Mouse (Mus musculus) hindbrain, embryonic 15.5 days (tissue): ENCODE results near the gene Scamp2. TPM values are rescaled to one million over a fixed set of nuclear protein-coding genes. Genes with fewer than 3 reads are reported as not detected.

Experiments used
- ATAC-seq: fragments of 200-750 bp; cut with Nextera tagmentation; 2 replicates; pipeline ENCODE4 v1.8.0; 2017; ENCODE audit warnings: low read depth, moderate number of reproducible peaks, moderate TSS enrichment; ENCODE audit not compliant: low FRiP score
- H3K27ac ChIP-seq: fragments of 300-500 bp; sonication (generic); replicated peaks from 2 replicates; pipeline ENCODE4 v1.5.1; 2015; ENCODE audit warnings: mild to moderate bottlenecking, inconsistent platforms
- H3K27me3 ChIP-seq: fragments of 300-500 bp; sonication (generic); 2 replicates; pipeline ENCODE4 v1.6.1; 2015; ENCODE audit warnings: control low read depth, inconsistent platforms
- H3K36me3 ChIP-seq: fragments of 300-500 bp; sonication (generic); 2 replicates; pipeline ENCODE4 v1.6.1; 2015; ENCODE audit warnings: control low read depth, inconsistent platforms
- H3K4me1 ChIP-seq: fragments of 300-500 bp; sonication (generic); replicated peaks from 2 replicates; pipeline ENCODE4 v1.6.1; 2015; ENCODE audit warnings: control low read depth, inconsistent platforms
- H3K4me2 ChIP-seq: fragments of 300-500 bp; sonication (generic); 2 replicates; pipeline ENCODE4 v1.6.1; 2015; ENCODE audit warnings: moderate library complexity, mild to moderate bottlenecking, inconsistent platforms
- H3K4me3 ChIP-seq: fragments of 300-500 bp; sonication (generic); 2 replicates; pipeline ENCODE4 v1.5.1; 2015; ENCODE audit warnings: mild to moderate bottlenecking, inconsistent platforms
- H3K9ac ChIP-seq: fragments of 300-500 bp; sonication (generic); 2 replicates; pipeline ENCODE4 v1.6.1; 2015; ENCODE audit warnings: inconsistent platforms
- H3K9me3 ChIP-seq: fragments of 300-500 bp; sonication (generic); 2 replicates; pipeline ENCODE4 v1.6.1; 2016; ENCODE audit warnings: control low read depth, inconsistent platforms
- WGBS: fragments of 180-500 bp; shearing (Covaris S2); methylation state at CpG from one replicate; pipeline ENCODE4 v1.1.7; 2015; 5-methylcytosine and 5-hydroxymethylcytosine counted together
- polyA plus RNA-seq: library from polyadenylated mRNA; unstranded; fragments of >200 nt; fragmentation: Nextera tagmentation; extraction: Ambion mirVana; gene quantifications from 2 replicates; pipeline ENCODE4 v1.2.1, GENCODE M21; 2015

Gene Scamp2
- polyA plus RNA-seq, 1 experiment from 2014 or later, result 48.9 TPM

DNA sequence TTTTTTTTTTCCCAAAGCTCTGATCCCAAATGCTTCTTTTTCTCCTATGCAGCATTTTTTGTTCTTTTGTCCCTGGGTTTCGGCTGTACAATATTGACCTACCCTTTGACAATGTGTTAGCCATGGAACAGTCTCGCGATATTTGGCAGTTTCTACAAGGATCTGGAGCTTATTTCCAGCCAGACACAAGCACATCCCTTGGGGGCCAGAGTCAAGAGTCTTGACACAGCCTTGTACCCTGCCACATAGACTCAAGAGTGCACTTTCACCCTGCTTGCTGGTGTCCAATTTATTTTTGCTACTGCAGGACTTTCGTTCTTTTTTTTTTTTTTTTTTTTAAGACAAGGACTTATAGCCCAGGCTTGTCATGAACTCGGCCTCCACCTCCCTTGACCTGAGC lies 24.4 kb upstream of the Scamp2 start:
- Histone ChIP-seq H3K27me3 (no peaks in the 10 kb centered on the region), H3K4me3 (0 out of 2 replicates have a peak overlapping the region, but pooled peaks have one; percentile 75), H3K36me3 (peaks cover 46% of the 10 kb centered on the region), H3K9ac (peak overlapping the region; percentile 90; the same call in 1 of the 2 replicates), H3K27ac (peak overlapping the region; percentile 92; the same call in 1 of the 2 replicates), H3K4me2 (peak overlapping the region; percentile 79), H3K9me3 (no peaks in the 10 kb centered on the region), H3K4me1 (peaks cover 23% of the 10 kb centered on the region)
- ATAC-seq, result no peak
- WGBS, result 87% methylated on average over 5 of the region's 5 CpGs

DNA sequence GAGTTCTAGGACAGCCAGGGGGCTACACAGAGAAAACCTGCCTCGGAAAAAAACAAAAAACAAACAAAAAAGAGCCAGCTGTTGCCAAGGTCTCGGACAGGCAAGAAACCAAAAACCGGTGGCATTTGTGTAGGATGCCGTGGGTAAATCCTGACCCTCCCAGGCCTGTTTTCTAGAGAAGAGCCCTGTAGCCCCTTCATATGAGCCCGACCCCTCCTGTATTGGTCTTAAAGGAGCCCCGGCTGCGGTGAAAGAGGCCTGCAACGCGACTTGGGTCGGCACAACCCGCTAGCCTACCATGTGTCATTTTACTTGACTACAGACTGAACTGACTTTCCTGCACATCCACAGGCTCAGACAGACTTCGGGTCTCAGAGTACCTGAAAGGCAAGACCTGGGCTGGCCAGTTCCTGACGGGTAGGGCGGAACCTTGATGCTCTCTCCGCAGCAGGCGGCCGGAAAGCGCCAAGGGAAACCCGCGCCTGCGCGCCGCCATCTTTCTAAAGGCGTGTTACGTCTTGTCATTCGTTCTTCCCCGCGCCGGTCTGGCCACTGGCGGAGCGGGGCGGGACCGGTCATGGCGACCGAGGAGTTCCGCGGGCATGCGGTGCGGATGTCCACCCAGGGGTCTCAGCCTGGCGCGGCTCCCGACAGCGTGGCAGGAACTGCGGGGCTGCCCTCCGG lies 23.6 kb upstream of the Scamp2 start, which contains the start of gene Fam219b:
Fam219b (plus strand) TSS at position 485 of the 684 bp plus-strand sequence.
- 1% methylated on average over 45 of the region's 45 CpGs for WGBS
- Histone ChIP-seq H3K4me1 (peaks cover 23% of the 10 kb centered on the region), H3K9ac (peak within 1 kb of the TSS; percentile 90), H3K27me3 (no peaks in the 10 kb centered on the region), H3K4me3 (peak within 1 kb of the TSS; percentile 75), H3K27ac (peak within 1 kb of the TSS; percentile 92), H3K36me3 (peaks cover 40% of the 10 kb centered on the region), H3K9me3 (no peaks in the 10 kb centered on the region), H3K4me2 (peak within 1 kb of the TSS; percentile 79)
- ATAC-seq, result peak; percentile 91

DNA sequence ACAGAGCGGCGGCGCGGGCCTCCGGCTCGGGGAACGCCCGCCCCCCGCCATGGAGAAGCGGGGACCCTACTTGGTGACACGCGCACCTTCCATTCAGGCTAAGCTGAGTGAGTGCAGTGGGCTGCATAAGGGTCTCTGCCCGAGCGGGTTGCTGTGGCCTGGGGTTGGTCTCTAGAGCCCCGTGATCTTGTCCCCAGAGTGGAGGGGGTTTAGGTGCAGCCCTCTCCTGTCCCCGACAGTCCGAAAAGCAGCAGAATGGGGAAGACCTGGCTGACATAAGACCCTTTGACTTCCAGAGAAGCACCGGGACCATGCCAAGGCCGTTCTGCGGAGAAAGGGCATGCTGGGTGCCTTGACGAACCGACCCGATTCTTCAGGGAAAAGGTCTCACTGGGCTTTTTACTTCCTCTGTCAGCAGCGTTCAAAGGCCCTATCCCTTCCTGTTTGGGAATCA lies 23.0 kb upstream of the Scamp2 start:
- peak overlapping the region; percentile 92 for H3K27ac ChIP-seq
- H3K27me3 ChIP-seq, result no peaks in the 10 kb centered on the region
- H3K36me3 ChIP-seq, result peaks cover 40% of the 10 kb centered on the region
- H3K4me1 ChIP-seq, result peaks cover 23% of the 10 kb centered on the region
- ATAC-seq, result peak; percentile 83
- peak overlapping the region; percentile 90 for H3K9ac ChIP-seq
- peak overlapping the region; percentile 79 for H3K4me2 ChIP-seq
- WGBS, result 0% methylated on average over 24 of the region's 24 CpGs
- H3K4me3 ChIP-seq, result peak overlapping the region; percentile 75
- H3K9me3 ChIP-seq, result no peaks in the 10 kb centered on the region

DNA sequence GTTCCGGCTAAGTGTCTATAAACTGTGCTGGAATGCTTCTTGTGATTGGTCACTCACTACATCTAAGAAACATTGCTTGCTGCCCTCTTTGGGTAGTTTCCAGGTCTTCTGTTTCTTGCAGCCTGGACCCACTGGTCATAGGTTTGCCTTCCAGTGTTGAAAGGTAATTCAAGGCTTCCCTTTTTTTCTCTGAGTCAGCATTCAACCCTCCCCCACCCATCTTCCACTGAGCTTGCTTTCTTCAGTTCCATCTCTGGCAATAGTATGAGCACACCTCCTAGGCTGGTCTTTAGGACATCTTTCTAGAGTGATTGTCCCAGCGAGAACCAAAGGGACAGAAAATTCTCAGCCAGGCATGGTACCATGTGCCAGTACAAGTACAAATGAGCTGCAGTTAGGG lies 21.2 kb upstream of the Scamp2 start:
- H3K4me1 ChIP-seq, result peaks cover 24% of the 10 kb centered on the region
- no peak for ATAC-seq
- no peak overlapping the region for H3K4me3 ChIP-seq
- no peaks in the 10 kb centered on the region for H3K9me3 ChIP-seq
- no peak overlapping the region for H3K27ac ChIP-seq
- WGBS, result 92% methylated on average over 2 of the region's 2 CpGs
- peaks cover 41% of the 10 kb centered on the region for H3K36me3 ChIP-seq
- no peak overlapping the region for H3K4me2 ChIP-seq
- no peaks in the 10 kb centered on the region for H3K27me3 ChIP-seq
- no peak overlapping the region for H3K9ac ChIP-seq

DNA sequence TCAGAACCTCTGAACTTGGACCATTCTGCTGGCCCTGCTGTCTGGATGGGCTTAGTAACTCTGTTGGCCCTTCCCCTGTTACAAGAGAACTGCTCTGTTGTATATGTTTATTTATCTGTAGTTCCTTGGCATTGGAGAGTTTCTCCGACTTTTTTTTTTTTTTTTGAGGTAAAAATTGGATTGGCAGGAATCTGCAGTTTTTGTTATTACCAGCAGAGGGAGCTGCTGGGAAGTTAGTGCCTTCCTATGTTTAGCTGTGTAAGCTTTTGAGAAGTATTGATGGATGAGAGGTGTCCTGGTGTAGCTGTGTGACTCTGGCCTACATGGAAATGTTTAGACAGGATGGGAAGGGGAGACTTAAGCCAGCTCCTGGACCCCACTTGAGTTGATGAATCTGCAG lies 19.4 kb upstream of the Scamp2 start:
- WGBS, result 6% methylated on average over 1 of the region's 1 CpGs
- Histone ChIP-seq H3K27ac (0 out of 2 replicates have a peak overlapping the region, but pooled peaks have one; percentile 29), H3K9me3 (no peaks in the 10 kb centered on the region), H3K4me3 (no peak overlapping the region), H3K27me3 (no peaks in the 10 kb centered on the region), H3K36me3 (peaks cover 51% of the 10 kb centered on the region), H3K4me1 (peaks cover 29% of the 10 kb centered on the region), H3K9ac (no peak overlapping the region), H3K4me2 (no peak overlapping the region)
- no peak for ATAC-seq

DNA sequence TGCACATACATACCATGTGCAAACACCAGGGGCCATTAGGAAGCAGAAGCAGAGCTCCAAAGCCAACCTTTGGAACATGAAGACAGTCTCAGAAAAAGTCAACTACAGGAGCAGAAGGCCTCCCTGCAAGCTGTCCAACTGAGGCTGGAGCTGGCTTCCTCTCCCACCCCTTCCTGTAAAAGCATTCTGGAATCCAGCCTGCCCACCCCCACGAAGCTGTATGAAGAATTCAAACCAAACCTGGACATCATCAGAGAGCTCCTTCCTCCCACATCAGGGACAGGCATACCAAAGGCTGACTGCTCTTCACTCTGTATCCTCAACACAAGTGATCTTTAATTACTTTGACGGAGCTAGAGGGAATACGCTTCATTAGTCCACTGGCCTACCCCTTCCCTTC lies 16.8 kb upstream of the Scamp2 start:
- peaks cover 16% of the 10 kb centered on the region for H3K4me1 ChIP-seq
- ATAC-seq, result no peak
- no peak overlapping the region for H3K4me2 ChIP-seq
- no peak overlapping the region for H3K4me3 ChIP-seq
- no peaks in the 10 kb centered on the region for H3K27me3 ChIP-seq
- H3K9ac ChIP-seq, result no peak overlapping the region
- peaks cover 67% of the 10 kb centered on the region for H3K36me3 ChIP-seq
- H3K9me3 ChIP-seq, result no peaks in the 10 kb centered on the region
- no peak overlapping the region for H3K27ac ChIP-seq
- 83% methylated on average over 3 of the region's 3 CpGs for WGBS

DNA sequence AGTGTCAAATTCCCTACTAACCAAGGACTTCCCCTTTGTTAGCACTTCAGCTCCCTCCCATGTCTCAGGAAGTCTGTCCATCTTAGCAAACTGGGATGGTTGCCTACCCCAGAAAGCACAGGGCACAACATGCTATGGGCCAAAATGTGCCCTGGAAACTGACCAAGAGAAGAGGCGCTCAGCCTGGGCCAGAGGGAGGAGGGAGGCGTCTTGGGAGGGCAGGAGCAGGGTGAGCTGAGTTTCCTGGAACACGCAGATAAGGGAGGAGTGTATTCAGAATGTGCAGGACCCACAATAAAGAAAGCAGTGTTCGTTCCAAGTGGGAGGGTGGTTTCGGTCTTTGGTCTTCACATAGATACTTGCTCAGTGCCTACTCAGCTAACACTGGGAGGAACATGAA lies 13.5 kb upstream of the Scamp2 start:
- Histone ChIP-seq H3K4me3 (no peak overlapping the region), H3K27me3 (no peaks in the 10 kb centered on the region), H3K27ac (no peak overlapping the region), H3K4me2 (no peak overlapping the region), H3K9me3 (no peaks in the 10 kb centered on the region), H3K9ac (no peak overlapping the region), H3K4me1 (peaks cover 29% of the 10 kb centered on the region), H3K36me3 (peaks cover 64% of the 10 kb centered on the region)
- ATAC-seq, result no peak
- 87% methylated on average over 5 of the region's 5 CpGs for WGBS

DNA sequence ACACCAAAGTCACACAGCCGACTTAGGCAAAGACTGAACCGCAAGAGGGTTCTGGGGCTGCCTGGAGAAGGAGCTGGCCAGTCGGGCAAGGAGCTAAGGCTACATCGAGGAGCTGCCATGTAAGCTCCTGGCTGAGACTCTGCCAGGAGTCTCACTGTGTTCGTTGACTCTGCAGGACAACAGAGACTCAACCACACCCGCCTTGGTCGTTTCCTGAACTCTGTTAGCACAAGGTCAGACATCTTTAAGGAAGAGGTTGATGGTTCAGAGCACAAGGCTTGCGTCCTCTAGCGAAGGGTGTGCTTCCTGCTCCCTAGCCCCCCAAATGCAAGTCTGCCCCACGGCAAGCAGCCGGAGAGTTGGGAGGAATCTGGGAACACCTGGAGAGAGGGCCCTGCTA lies 12.9 kb upstream of the Scamp2 start:
- Histone ChIP-seq H3K9me3 (no peaks in the 10 kb centered on the region), H3K4me2 (no peak overlapping the region), H3K27ac (no peak overlapping the region), H3K27me3 (no peaks in the 10 kb centered on the region), H3K4me3 (no peak overlapping the region), H3K36me3 (peaks cover 58% of the 10 kb centered on the region), H3K9ac (no peak overlapping the region), H3K4me1 (peaks cover 31% of the 10 kb centered on the region)
- no peak for ATAC-seq
- WGBS, result 91% methylated on average over 11 of the region's 11 CpGs

DNA sequence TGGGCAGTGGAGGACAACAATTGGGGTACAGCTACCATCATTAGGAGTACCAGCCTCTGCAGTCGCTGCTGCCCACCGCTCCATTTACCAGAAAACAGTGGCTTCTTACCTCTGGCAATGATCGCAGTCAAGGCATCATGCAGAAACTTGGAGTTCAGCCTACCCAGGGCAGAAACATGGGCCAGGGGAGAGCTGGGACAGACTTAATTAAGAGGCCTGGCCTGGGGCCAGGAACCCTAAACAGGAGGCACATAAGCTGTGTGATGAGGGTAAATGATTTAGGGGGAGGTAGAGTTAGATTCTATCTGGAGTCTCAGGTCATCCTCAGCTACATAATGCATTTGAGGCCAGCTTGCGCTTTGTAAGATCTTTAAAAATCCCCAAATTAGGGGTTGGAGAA lies 11.6 kb upstream of the Scamp2 start:
- no peak overlapping the region for H3K4me3 ChIP-seq
- H3K4me1 ChIP-seq, result peaks cover 34% of the 10 kb centered on the region
- WGBS, result 81% methylated on average over 4 of the region's 4 CpGs
- ATAC-seq, result no peak
- no peaks in the 10 kb centered on the region for H3K9me3 ChIP-seq
- H3K9ac ChIP-seq, result no peak overlapping the region
- no peak overlapping the region for H3K4me2 ChIP-seq
- H3K27me3 ChIP-seq, result no peaks in the 10 kb centered on the region
- no peak overlapping the region for H3K27ac ChIP-seq
- peaks cover 46% of the 10 kb centered on the region for H3K36me3 ChIP-seq

DNA sequence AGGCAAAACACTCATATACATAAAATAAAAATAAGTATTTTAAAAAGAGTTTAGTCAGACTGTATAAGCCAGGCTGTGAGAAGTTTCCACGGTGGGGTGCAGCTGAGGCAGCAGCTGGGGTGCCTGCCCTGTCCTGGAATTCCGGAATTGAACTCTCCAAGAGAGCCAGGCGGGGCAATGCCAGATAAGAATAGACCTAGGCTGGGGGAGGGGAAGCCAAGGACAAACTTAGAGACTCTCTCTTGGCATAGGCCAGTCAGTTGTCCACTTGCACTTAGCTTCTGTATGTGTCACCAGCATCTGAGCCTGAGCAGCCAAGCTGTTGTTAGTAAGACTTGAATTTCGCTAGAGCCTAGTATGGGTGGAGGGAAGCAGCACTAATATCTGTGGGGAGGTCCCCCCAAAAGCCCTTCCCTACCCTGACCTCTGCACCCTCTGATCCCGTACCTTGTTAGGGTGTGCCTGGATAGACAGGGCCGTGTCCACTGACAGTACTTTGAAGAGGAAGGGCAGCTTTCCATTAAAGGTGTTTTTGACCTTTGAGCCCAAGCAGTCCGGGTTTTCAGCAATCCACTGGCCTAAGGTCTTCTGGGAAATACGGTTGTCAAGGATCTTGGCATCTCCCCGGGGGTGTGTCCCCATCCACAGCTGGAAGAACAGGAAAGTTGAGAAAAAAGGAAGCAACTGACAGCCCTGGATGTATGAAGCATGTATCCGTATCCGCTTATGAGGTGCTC lies 10.4 kb upstream of the Scamp2 start:
- ATAC-seq, result no peak
- Histone ChIP-seq H3K27ac (no peak overlapping the region), H3K4me1 (peaks cover 28% of the 10 kb centered on the region), H3K9me3 (no peaks in the 10 kb centered on the region), H3K36me3 (peaks cover 35% of the 10 kb centered on the region), H3K4me2 (no peak overlapping the region), H3K27me3 (no peaks in the 10 kb centered on the region), H3K9ac (no peak overlapping the region), H3K4me3 (no peak overlapping the region)
- WGBS, result 92% methylated on average over 11 of the region's 11 CpGs

DNA sequence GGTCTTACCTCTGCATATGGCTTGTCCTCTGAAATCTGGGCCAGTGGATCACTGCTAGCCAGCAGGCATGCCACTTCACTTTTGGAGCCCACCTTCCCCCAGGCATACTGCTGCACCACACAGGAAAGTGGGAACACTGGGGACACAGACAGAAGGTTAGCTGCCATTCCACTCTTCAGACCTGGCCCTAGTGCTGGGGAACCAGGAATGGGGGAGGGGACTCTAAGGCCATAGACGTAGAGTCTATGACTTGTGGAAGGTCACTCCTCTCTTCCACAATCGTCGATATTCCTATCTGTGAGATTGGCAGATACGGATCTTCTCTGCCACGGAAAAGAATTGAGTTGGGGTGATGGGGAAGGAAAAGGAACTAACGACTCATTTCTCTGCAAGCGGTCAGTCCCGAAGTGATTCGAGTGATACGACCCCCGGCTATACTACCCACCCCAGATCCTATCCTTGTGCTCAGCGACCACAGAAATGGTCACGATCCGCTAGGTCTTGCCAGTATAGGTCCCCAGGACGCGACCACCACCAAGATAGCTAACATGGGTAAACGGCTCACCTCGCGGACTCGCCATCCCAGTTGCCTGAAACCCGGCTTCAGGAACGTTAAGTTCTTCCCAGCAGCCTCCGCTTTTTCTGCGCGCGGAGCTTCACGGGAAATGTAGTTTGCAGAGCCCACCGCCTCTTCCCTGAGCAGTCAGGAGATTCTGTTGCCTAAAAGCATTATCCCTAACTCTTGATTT lies 8.4 kb upstream of the Scamp2 start, which contains the start of gene Mpi:
Mpi (minus strand) TSS at position 625 of the 749 bp plus-strand sequence.
- H3K27ac ChIP-seq, result 0 out of 2 replicates have a peak within 1 kb of the TSS, but pooled peaks have one; percentile 31
- under 1% methylated on average over 28 of the region's 28 CpGs for WGBS
- no peaks in the 10 kb centered on the region for H3K9me3 ChIP-seq
- peak; percentile 65 for ATAC-seq
- peak within 1 kb of the TSS; percentile 67 for H3K4me3 ChIP-seq
- H3K27me3 ChIP-seq, result no peaks in the 10 kb centered on the region
- H3K36me3 ChIP-seq, result peaks cover 26% of the 10 kb centered on the region
- H3K4me2 ChIP-seq, result peak within 1 kb of the TSS; percentile 89
- peak within 1 kb of the TSS; percentile 71 for H3K9ac ChIP-seq
- H3K4me1 ChIP-seq, result peaks cover 28% of the 10 kb centered on the region
